Mouse (Mus musculus) CH12.LX (cell line): ENCODE results near the gene Unc13a. TPM values are rescaled to one million over a fixed set of nuclear protein-coding genes. Genes with fewer than 3 reads are reported as not detected.

ENCODE experiments used
- DNase-seq: peaks from one replicate; pipeline ENCODE4 v3.0.0-alpha.2; 2013; ENCODE audit errors: extremely low read depth
- H3K27ac ChIP-seq: 2 replicates; pipeline ENCODE4 v1.5.1; 2012; ENCODE audit warnings: low read depth, mild to moderate bottlenecking, control low read depth, moderate library complexity; ENCODE audit not compliant: insufficient read depth
- H3K27me3 ChIP-seq: replicated peaks from 2 replicates; pipeline ENCODE3; 2012; ENCODE audit warnings: inconsistent platforms
- H3K36me3 ChIP-seq, 2 experiments: replicated peaks in 1 of 2; 2 replicates each; pipeline versions ENCODE3 to v1.6.1; 2012; ENCODE audit warnings: inconsistent platforms in 1 of 2, low read length in 1 of 2, mild to moderate bottlenecking in 1 of 2, mixed read lengths in 1 of 2, moderate library complexity in 1 of 2; ENCODE audit not compliant: control insufficient read depth in 1 of 2, insufficient read depth in 1 of 2
- H3K4me1 ChIP-seq, 2 experiments: 2 replicates each; pipeline ENCODE4 v1.6.1; 2012; ENCODE audit warnings: inconsistent platforms in 1 of 2, moderate library complexity in 1 of 2; ENCODE audit not compliant: insufficient read depth in 2 of 2, control insufficient read depth in 1 of 2
- H3K4me2 ChIP-seq: 2 replicates; pipeline ENCODE4 v1.6.1; 2012; ENCODE audit warnings: low read depth, mild to moderate bottlenecking, control low read depth; ENCODE audit not compliant: poor library complexity, insufficient read depth, severe bottlenecking
- H3K4me3 ChIP-seq, 3 experiments: fragments of 150-350 bp in 1 of 3; sonication (generic) in 1 of 3; replicated peaks in 1 of 3; 2 replicates each; pipeline versions ENCODE3 to v1.5.1; 2011 to 2012; ENCODE audit warnings: low read depth in 2 of 3, low read length in 2 of 3, mild to moderate bottlenecking in 2 of 3, moderate library complexity in 2 of 3, control low read depth in 1 of 3, improper control_type of control experiment in 1 of 3, inconsistent platforms in 1 of 3, mixed read lengths in 1 of 3; ENCODE audit not compliant: poor library complexity in 1 of 3
- H3K79me2 ChIP-seq: replicated peaks from 2 replicates; pipeline ENCODE4 v1.6.1; 2012; ENCODE audit warnings: mild to moderate bottlenecking, moderate library complexity; ENCODE audit not compliant: control insufficient read depth, poor library complexity, insufficient read depth, severe bottlenecking; ENCODE audit errors: extremely low read depth
- H3K9ac ChIP-seq: 2 replicates; pipeline ENCODE4 v1.6.1; 2012; ENCODE audit warnings: low read depth, mild to moderate bottlenecking, control low read depth, moderate library complexity; ENCODE audit not compliant: insufficient read depth
- H3K9me3 ChIP-seq: replicated peaks from 2 replicates; pipeline ENCODE3; 2012; ENCODE audit warnings: low read length, inconsistent platforms, mixed read lengths
- BHLHE40 ChIP-seq: IDR thresholded peaks from 2 replicates; pipeline ENCODE4 v1.6.1; 2011; ENCODE audit warnings: mild to moderate bottlenecking, low read depth, low read length, improper control_type of control experiment
- CHD1 ChIP-seq: IDR thresholded peaks from 2 replicates; pipeline ENCODE4 v1.6.1; 2012; ENCODE audit warnings: low read depth, low read length, improper control_type of control experiment, inconsistent platforms
- CHD2 ChIP-seq: IDR thresholded peaks from 2 replicates; pipeline ENCODE4 v1.6.1; 2011; ENCODE audit warnings: low read length, improper control_type of control experiment
- CTCF ChIP-seq, 2 experiments: IDR thresholded peaks in 1 of 2; conservative IDR thresholded peaks in 1 of 2; 2 replicates each; pipeline ENCODE4 v1.5.1; 2011 to 2012; ENCODE audit warnings: low read depth in 2 of 2, low read length in 2 of 2, improper control_type of control experiment in 1 of 2, inconsistent platforms in 1 of 2, mild to moderate bottlenecking in 1 of 2, moderate library complexity in 1 of 2
- E2F4 ChIP-seq: IDR thresholded peaks from 2 replicates; pipeline ENCODE4 v1.6.1; 2011; ENCODE audit warnings: low read depth, low read length, improper control_type of control experiment; ENCODE audit not compliant: insufficient replicate concordance
- ELF1 ChIP-seq: IDR thresholded peaks from 2 replicates; pipeline ENCODE4 v1.6.1; 2014; ENCODE audit warnings: low read depth, mild to moderate bottlenecking, inconsistent platforms, low read length, improper control_type of control experiment
- ETS1 ChIP-seq: conservative IDR thresholded peaks from 2 replicates; pipeline ENCODE4 v1.6.1; 2012; ENCODE audit warnings: low read depth, mild to moderate bottlenecking, inconsistent platforms, low read length, improper control_type of control experiment, moderate library complexity
- GABPA ChIP-seq: IDR thresholded peaks from 2 replicates; pipeline ENCODE4 v1.6.1; 2012; ENCODE audit warnings: low read depth, low read length, improper control_type of control experiment, inconsistent platforms; ENCODE audit not compliant: insufficient replicate concordance
- HCFC1 ChIP-seq: IDR thresholded peaks from 2 replicates; pipeline ENCODE4 v1.6.1; 2012; ENCODE audit warnings: low read depth, mild to moderate bottlenecking, inconsistent platforms, low read length, improper control_type of control experiment
- IRF4 ChIP-seq: IDR thresholded peaks from 2 replicates; pipeline ENCODE4 v1.6.1; 2014; ENCODE audit warnings: low read depth, mild to moderate bottlenecking, inconsistent platforms, low read length, improper control_type of control experiment
- JUN ChIP-seq: IDR thresholded peaks from 2 replicates; pipeline ENCODE4 v1.6.1; 2011; ENCODE audit warnings: low read depth, mild to moderate bottlenecking, low read length, improper control_type of control experiment, moderate library complexity; ENCODE audit not compliant: insufficient read depth
- KAT2A ChIP-seq: IDR thresholded peaks from 2 replicates; pipeline ENCODE4 v1.6.1; 2012; ENCODE audit warnings: low read length, improper control_type of control experiment, inconsistent platforms; ENCODE audit not compliant: insufficient replicate concordance
- MAFK ChIP-seq: IDR thresholded peaks from 2 replicates; pipeline ENCODE4 v1.6.1; 2011; ENCODE audit warnings: low read length, improper control_type of control experiment; ENCODE audit not compliant: insufficient replicate concordance
- MAX ChIP-seq: IDR thresholded peaks from 2 replicates; pipeline ENCODE4 v1.6.1; 2011; ENCODE audit warnings: low read length, improper control_type of control experiment
- MAZ ChIP-seq: IDR thresholded peaks from 2 replicates; pipeline ENCODE4 v1.6.1; 2012; ENCODE audit warnings: low read depth, mild to moderate bottlenecking, inconsistent platforms, low read length, improper control_type of control experiment, moderate library complexity
- MXI1 ChIP-seq: IDR thresholded peaks from 2 replicates; pipeline ENCODE4 v1.6.1; 2011; ENCODE audit warnings: mild to moderate bottlenecking, low read depth, low read length, improper control_type of control experiment
- MYC ChIP-seq: IDR thresholded peaks from 2 replicates; pipeline ENCODE4 v1.6.1; 2011; ENCODE audit warnings: low read depth, mild to moderate bottlenecking, improper control_type of control experiment, low read length
- NELFE ChIP-seq: IDR thresholded peaks from 2 replicates; pipeline ENCODE4 v1.6.1; 2011; ENCODE audit warnings: low read depth, low read length, improper control_type of control experiment
- NRF1 ChIP-seq: IDR thresholded peaks from 2 replicates; pipeline ENCODE4 v1.6.1; 2014; ENCODE audit warnings: low read depth, mild to moderate bottlenecking, inconsistent platforms, low read length, improper control_type of control experiment, moderate library complexity
- PAX5 ChIP-seq: IDR thresholded peaks from 2 replicates; pipeline ENCODE4 v1.6.1; 2012; ENCODE audit warnings: low read length, inconsistent platforms, mixed read lengths
- POLR2A ChIP-seq: IDR thresholded peaks from 2 replicates; pipeline ENCODE4 v1.6.1; 2011; ENCODE audit warnings: low read depth, mild to moderate bottlenecking, improper control_type of control experiment, low read length
- POLR2AphosphoS2 ChIP-seq: IDR thresholded peaks from 2 replicates; pipeline ENCODE4 v1.6.1; 2011; ENCODE audit warnings: low read depth, low read length, improper control_type of control experiment
- RAD21 ChIP-seq: IDR thresholded peaks from 2 replicates; pipeline ENCODE4 v1.6.1; 2011; ENCODE audit warnings: low read depth, mild to moderate bottlenecking, low read length, improper control_type of control experiment, moderate library complexity
- RCOR1 ChIP-seq: conservative IDR thresholded peaks from 2 replicates; pipeline ENCODE4 v1.6.1; 2012; ENCODE audit warnings: low read depth, mild to moderate bottlenecking, inconsistent platforms, low read length, improper control_type of control experiment
- SIN3A ChIP-seq: IDR thresholded peaks from 2 replicates; pipeline ENCODE4 v1.6.1; 2012; ENCODE audit warnings: low read length, improper control_type of control experiment, inconsistent platforms
- SMC3 ChIP-seq: IDR thresholded peaks from 2 replicates; pipeline ENCODE4 v1.6.1; 2011; ENCODE audit warnings: low read depth, low read length, improper control_type of control experiment
- TBP ChIP-seq: conservative IDR thresholded peaks from 2 replicates; pipeline ENCODE4 v1.6.1; 2011; ENCODE audit warnings: low read depth, low read length, improper control_type of control experiment
- TCF12 ChIP-seq: IDR thresholded peaks from 2 replicates; pipeline ENCODE4 v1.6.1; 2014; ENCODE audit warnings: low read depth, mild to moderate bottlenecking, inconsistent platforms, low read length, improper control_type of control experiment
- UBTF ChIP-seq: IDR thresholded peaks from 2 replicates; pipeline ENCODE4 v1.6.1; 2012; ENCODE audit warnings: low read depth, mild to moderate bottlenecking, inconsistent platforms, low read length, improper control_type of control experiment, moderate library complexity
- USF1 ChIP-seq: IDR thresholded peaks from 2 replicates; pipeline ENCODE4 v1.6.1; 2014; ENCODE audit warnings: low read depth, mild to moderate bottlenecking, inconsistent platforms, low read length, improper control_type of control experiment
- USF2 ChIP-seq: conservative IDR thresholded peaks from 2 replicates; pipeline ENCODE4 v1.6.1; 2011; ENCODE audit warnings: low read depth, low read length, improper control_type of control experiment
- ZC3H11A ChIP-seq: IDR thresholded peaks from 2 replicates; pipeline ENCODE4 v1.6.1; 2012; ENCODE audit warnings: low read depth, mild to moderate bottlenecking, inconsistent platforms, low read length, improper control_type of control experiment
- ZKSCAN1 ChIP-seq: IDR thresholded peaks from 2 replicates; pipeline ENCODE4 v1.6.1; 2012; ENCODE audit warnings: low read depth, inconsistent platforms, low read length, improper control_type of control experiment, borderline replicate concordance
- ZMIZ1 ChIP-seq: IDR thresholded peaks from 2 replicates; pipeline ENCODE4 v1.6.1; 2012; ENCODE audit warnings: low read depth, mild to moderate bottlenecking, inconsistent platforms, low read length, improper control_type of control experiment
- ZNF384 ChIP-seq: IDR thresholded peaks from 2 replicates; pipeline ENCODE4 v1.6.1; 2012; ENCODE audit warnings: low read depth, low read length, improper control_type of control experiment, inconsistent platforms
- dilution Hi-C: fragments of 300-500 bp; cut with MboI; formaldehyde crosslinking; loops from 2 replicates; pipeline ENCODE4 v1.14.3; 2020; ENCODE audit warnings: low sequenced_read_pairs; ENCODE audit not compliant: extremely low pct_unique_long_range_greater_than_20kb, extremely low pct_ligation_motif_present
- in situ Hi-C: fragments of 300-500 bp; cut with MboI; formaldehyde crosslinking; loops from 3 replicates; pipeline ENCODE4 v1.14.3; 2019; ENCODE audit warnings: low sequenced_read_pairs, low pct_ligation_motif_present, low pct_unique_long_range_greater_than_20kb, mixed read lengths
- polyA plus RNA-seq: library from polyadenylated mRNA; unstranded; fragments of >175 nt; gene quantifications from 2 replicates; pipeline ENCODE4 v1.2.1, GENCODE M21; 2012; ENCODE audit warnings: low read depth; ENCODE audit not compliant: insufficient read length
- total RNA-seq, 2 experiments: library from RNA; depleted of rRNA; stranded (reverse); fragments of 300-350 nt in 1 of 2; fragments of >200 nt in 1 of 2; gene quantifications; 2 replicates each; pipeline ENCODE4 v1.2.3; 2012 to 2014

The Unc13a gene
- total and polyA plus RNA-seq, 3 experiments = 0.68 to 2.1 (median 1.0) TPM

DNA sequence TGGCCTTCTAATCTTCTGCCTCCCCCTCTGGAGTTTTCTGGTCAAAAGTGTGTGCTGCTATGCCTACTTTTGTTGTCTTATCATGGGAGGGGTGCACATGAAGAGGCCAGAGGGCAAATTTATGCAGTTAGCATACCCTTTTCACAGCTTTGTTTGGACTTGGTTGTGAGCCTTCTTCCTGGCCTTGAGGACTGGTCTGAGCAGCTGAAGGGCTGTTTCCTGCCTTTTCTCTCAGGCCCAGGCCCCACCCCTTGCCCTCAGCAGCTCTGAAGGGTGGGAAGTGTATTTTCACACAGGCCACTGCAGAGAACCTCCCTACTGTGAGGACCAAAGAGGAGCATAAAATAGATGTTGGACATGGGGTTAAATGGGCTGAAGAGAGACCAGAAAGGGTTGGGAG lies 6.0 kb upstream of the Unc13a start (continued):
- TF ChIP-seq ELF1 (0 out of 2 replicates have a peak, but pooled peaks have one; percentile 35), TCF12 (no peak), PAX5 (no peak), CHD2 (no peak), BHLHE40 (no peak), RAD21 (no peak), SIN3A (0 out of 2 replicates have a peak, but pooled peaks have one; percentile 31), USF1 (no peak), E2F4 (no peak), CHD1 (no peak)

DNA sequence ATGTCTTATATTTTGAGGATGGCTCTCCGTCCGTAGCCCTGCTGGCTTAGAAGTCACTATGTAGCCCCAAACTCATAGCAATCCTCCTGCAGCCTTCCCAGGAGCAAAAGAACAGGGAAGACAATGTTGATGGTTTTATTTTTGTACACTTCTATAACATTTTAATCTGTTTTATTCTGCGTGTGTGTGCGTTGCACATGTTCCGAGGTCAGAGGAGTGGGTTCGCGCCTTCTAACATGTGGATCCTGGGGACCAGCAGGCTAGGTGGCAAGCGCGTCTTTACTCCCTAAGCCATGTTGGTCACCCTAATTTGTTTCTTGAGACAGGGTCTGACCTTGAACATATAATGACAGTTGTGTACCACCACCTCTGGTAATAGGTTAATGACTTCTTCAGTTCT lies 5.2 kb upstream of the Unc13a start:
- in situ Hi-C loops = no loop called here

More for the DNA sequence above, 5.2 kb upstream of the Unc13a start:
- Histone ChIP-seq H3K79me2 (peaks cover 15% of the 10 kb centered on the region), H3K9me3 (no peaks in the 10 kb centered on the region), H3K4me2 (peak overlapping the region; percentile 94)
- dilution Hi-C loops = no loop called here
- TF ChIP-seq USF2 (no peak), CHD2 (no peak), BHLHE40 (no peak), POLR2A (no peak), MXI1 (peak; percentile 20), GABPA (no peak), ETS1 (no peak), E2F4 (peak; percentile 4; the same call in 1 of the 2 replicates), NRF1 (no peak), POLR2AphosphoS2 (no peak), ZKSCAN1 (no peak), MYC (peak; percentile 70; the same call in 1 of the 2 replicates), PAX5 (no peak), ZNF384 (no peak), MAX (no peak), USF1 (no peak), HCFC1 (no peak), SMC3 (no peak), KAT2A (no peak), IRF4 (no peak), MAFK (no peak), ZC3H11A (no peak), CHD1 (no peak), RCOR1 (no peak), ZMIZ1 (no peak), RAD21 (no peak), NELFE (no peak), CTCF (conservative IDR thresholded peaks at IDR 0.05 in 1 of 2, IDR thresholded peaks at IDR 0.05 in 1 of 2; ENCODE audit: low read depth in 2 of 2, low read length in 2 of 2) (no peak), ELF1 (no peak), JUN (no peak), MAZ (no peak), UBTF (no peak), TBP (0 out of 2 replicates have a peak, but pooled peaks have one; percentile 45), SIN3A (no peak)
- TF ChIP-seq, all 38 proteins: peak for 4
- peak; percentile 17 for DNase-seq
- peak overlapping the region; percentile 72 to 81 (median 81) for H3K4me3 ChIP-seq
- H3K27ac ChIP-seq = peak overlapping the region; percentile 93
- H3K36me3 ChIP-seq = peaks cover 32 to 38% of the 10 kb centered on the region in 2 experiments
- peak overlapping the region; percentile 90 for H3K9ac ChIP-seq
- H3K27me3 ChIP-seq = no peaks in the 10 kb centered on the region
- peaks cover 25 to 50% of the 10 kb centered on the region in 2 experiments for H3K4me1 ChIP-seq
